Mouse (Mus musculus) bone marrow macrophage, adult 2 months (primary cell): ENCODE results near the gene Duoxa2. TPM values are rescaled to one million over a fixed set of nuclear protein-coding genes. Genes with fewer than 3 reads are reported as not detected.

Experiments
- H3K27ac ChIP-seq: 2 replicates; pipeline ENCODE4 v1.5.1; 2012; ENCODE audit warnings: low read depth, low read length; ENCODE audit not compliant: insufficient read depth
- H3K4me1 ChIP-seq: 2 replicates; pipeline ENCODE4 v1.6.1; 2012; ENCODE audit warnings: low read length; ENCODE audit not compliant: control insufficient read depth, insufficient read depth
- H3K4me3 ChIP-seq: 2 replicates; pipeline ENCODE4 v1.5.1; 2012; ENCODE audit warnings: mild to moderate bottlenecking, low read length, moderate library complexity; ENCODE audit not compliant: insufficient read depth
- CTCF ChIP-seq: IDR thresholded peaks from 2 replicates; pipeline ENCODE4 v1.5.1; 2012; ENCODE audit warnings: low read depth, mild to moderate bottlenecking, low read length, moderate library complexity
- POLR2A ChIP-seq: IDR thresholded peaks from 2 replicates; pipeline ENCODE4 v1.6.1; 2012; ENCODE audit warnings: mild to moderate bottlenecking, low read depth, low read length, borderline replicate concordance
- polyA plus RNA-seq: library from polyadenylated mRNA; stranded (reverse); fragments of >200 nt; gene quantifications from 2 replicates; pipeline ENCODE4 v1.2.4, GENCODE M21; 2012; ENCODE audit not compliant: missing spikeins, insufficient read depth, insufficient read length

Duoxa2 gene
- polyA plus RNA-seq, 1 experiment: not detected

DNA sequence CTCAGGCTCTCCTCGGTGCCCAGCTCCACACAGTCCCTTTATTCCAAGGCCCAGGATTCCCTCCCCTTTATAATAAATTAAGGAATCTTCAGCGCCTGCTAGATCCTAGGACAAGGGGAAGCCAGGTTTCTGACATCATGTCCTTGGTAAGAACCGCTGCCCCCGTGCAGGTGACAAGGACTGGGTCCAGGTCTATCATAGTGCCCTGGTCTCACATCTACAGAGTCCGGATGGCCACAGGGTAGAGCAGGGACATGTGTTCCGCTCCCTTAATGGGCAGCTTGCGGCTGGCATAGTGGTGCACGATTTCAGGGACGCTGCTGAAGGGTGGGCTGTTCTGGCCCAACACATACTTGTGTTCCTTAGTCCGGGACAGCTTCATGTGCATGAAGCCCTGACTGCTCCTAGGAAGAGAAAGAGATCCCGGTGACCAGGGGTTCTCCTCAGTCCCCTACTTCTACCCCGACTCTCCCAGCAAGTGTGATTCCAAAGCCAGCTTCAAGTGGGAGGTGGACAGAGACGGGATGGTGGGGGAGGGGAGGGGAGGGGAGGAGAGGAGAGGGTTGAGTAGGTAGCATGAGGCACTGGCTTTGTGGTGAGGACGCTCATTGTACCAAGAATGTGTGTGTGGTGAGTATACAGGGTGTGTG is 50.6 kb downstream of the Duoxa2 start:
- no peak for TF ChIP-seq CTCF
- no peak for TF ChIP-seq POLR2A
- Histone ChIP-seq H3K27ac (no peak overlapping the region), H3K4me3 (peak overlapping the region; percentile 73), H3K4me1 (peaks cover 3% of the 10 kb centered on the region; the same call in 1 of the 2 replicates)

GRCm38 (mm10) chr2:122351156-122351930 is 52.6 kb downstream of the Duoxa2 start:
- TF ChIP-seq CTCF (no peak), POLR2A (no peak)
- Histone ChIP-seq H3K27ac (no peak overlapping the region), H3K4me1 (peaks cover 3% of the 10 kb centered on the region; the same call in 1 of the 2 replicates), H3K4me3 (no peak overlapping the region)

GRCm38 (mm10) chr2:122351931-122352329 is 53.2 kb downstream of the Duoxa2 start:
- Histone ChIP-seq H3K4me3 (no peak overlapping the region), H3K27ac (no peak overlapping the region), H3K4me1 (peaks cover 3% of the 10 kb centered on the region; the same call in 1 of the 2 replicates)
- TF ChIP-seq POLR2A (no peak), CTCF (no peak)

Other genes starting within 250 kb of the Duoxa2 start
- 15.3 and 16.4 TPM in 2 replicates for gene Spg11, start 180.5 kb upstream of the Duoxa2 start, polyA plus RNA-seq
- 8,073 and 8,193 TPM in 2 replicates for gene B2m, start 151.2 kb upstream of the Duoxa2 start, polyA plus RNA-seq
- not detected in 2 replicates for gene Trim69, start 138.2 kb upstream of the Duoxa2 start, polyA plus RNA-seq
- 0.23 and 0.33 TPM in 2 replicates for gene Patl2, start 112.7 kb upstream of the Duoxa2 start, polyA plus RNA-seq
- not detected in 2 replicates for gene Terb2, start 112.6 kb upstream of the Duoxa2 start, polyA plus RNA-seq
- 70.4 and 74.9 TPM in 2 replicates for gene Sord, start 64.2 kb upstream of the Duoxa2 start, polyA plus RNA-seq
- gene Duox2, start 451 bp upstream of the Duoxa2 start, polyA plus RNA-seq: not detected in 2 replicates
- not detected in 2 replicates for gene Duoxa1, start 14.8 kb downstream of the Duoxa2 start, polyA plus RNA-seq
- gene Duox1, start 16.8 kb downstream of the Duoxa2 start, polyA plus RNA-seq: not detected in 2 replicates
- gene Shf, start 70.3 kb downstream of the Duoxa2 start, polyA plus RNA-seq: 2.6 TPM in 2 replicates
- 22.4 and 29.6 TPM in 2 replicates for gene Slc28a2, start 127.6 kb downstream of the Duoxa2 start, polyA plus RNA-seq
- 1.2 TPM in 1 of 2 replicates, not detected in the other for gene Gm14085, start 186.0 kb downstream of the Duoxa2 start, polyA plus RNA-seq